Mouse (Mus musculus): ENCODE measurements around the gene Irf6. TPM values are rescaled to one million over a fixed set of nuclear protein-coding genes. Genes with fewer than 3 reads are reported as not detected.

Gene Irf6
- polyA plus RNA-seq, 1 experiment from 2014 or later, result 1.4 TPM

DNA sequence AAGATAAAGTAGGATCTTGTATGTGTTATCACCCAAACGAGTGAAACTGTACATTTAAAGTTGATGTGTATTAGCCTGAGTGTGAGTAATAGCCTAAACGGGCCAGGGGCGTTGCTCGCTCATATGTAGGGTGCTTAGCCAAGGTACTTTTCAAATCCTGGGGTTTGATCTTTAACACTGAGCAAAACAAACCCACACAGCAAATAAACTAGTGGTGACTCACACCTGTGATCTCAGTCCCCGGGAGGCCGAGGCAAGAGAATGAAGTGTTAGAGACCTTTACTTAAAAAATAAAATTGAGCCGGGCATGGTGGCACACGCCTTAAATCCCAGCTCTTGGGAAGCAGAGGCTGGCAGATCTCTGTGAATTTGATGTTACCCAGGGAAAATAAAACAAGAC, 22.1 kb upstream of the Irf6 start:
- H3K9me3 ChIP-seq (ENCODE audit: control insufficient read depth, low read length), result no peaks in the 10 kb centered on the region
- ATAC-seq, result peak; percentile 22
- peak overlapping the region; percentile 61 for H3K9ac ChIP-seq (replicated peaks; ENCODE audit: low read depth, low read length)
- H3K4me1 ChIP-seq (replicated peaks; ENCODE audit: control insufficient read depth, insufficient read depth, low read length), result peaks cover 9% of the 10 kb centered on the region
- H3K4me3 ChIP-seq (replicated peaks; ENCODE audit: low read length), result no peak overlapping the region; the same call in 1 of the 2 replicates
- H3K36me3 ChIP-seq (ENCODE audit: control insufficient read depth, insufficient read depth), result peaks cover 6% of the 10 kb centered on the region; the same call in 1 of the 2 replicates
- peak overlapping the region; percentile 76 for H3K27ac ChIP-seq (ENCODE audit: low read length)
- H3K27me3 ChIP-seq (replicated peaks; ENCODE audit: control insufficient read depth, insufficient read depth, low read length), result no peaks in the 10 kb centered on the region
- peak overlapping the region; percentile 65 for H3K4me2 ChIP-seq (ENCODE audit: low read length)
- 88% methylated on average over 8 of the region's 8 CpGs for whole genome bisulfite sequencing

DNA sequence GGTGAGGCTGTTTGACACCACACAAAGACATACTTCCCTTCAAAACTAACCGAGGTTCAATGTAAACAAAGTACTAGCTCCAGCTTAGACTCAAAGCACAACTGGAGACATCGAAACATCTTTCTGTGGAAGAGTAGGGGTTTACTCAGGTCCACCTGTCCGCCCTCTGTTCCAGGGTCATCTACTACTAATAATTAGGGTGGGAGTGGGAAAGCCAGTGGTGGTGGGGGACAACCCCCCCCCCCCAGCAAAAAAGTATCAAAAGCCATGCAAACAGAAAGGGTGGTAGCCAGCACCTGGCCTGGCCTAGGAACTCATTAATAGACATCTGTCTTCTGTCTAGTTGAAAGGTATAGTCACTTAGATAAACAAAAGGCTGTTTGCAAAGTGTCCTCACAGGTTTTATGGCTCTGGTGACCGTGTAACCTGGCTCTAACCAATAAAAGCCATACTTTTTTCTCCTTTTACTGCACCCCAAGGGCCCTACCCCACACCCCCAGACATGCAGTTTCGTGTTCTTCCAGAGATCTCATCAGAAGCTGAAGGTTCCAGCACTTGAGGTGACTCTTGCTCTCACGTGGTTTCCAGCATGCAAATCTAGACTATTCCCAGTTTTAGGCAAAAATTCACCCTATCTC, 21.5 kb upstream of the Irf6 start:
- H3K4me2 ChIP-seq (ENCODE audit: low read length), result no peak overlapping the region
- 89% methylated on average over 6 of the region's 6 CpGs for WGBS

DNA sequence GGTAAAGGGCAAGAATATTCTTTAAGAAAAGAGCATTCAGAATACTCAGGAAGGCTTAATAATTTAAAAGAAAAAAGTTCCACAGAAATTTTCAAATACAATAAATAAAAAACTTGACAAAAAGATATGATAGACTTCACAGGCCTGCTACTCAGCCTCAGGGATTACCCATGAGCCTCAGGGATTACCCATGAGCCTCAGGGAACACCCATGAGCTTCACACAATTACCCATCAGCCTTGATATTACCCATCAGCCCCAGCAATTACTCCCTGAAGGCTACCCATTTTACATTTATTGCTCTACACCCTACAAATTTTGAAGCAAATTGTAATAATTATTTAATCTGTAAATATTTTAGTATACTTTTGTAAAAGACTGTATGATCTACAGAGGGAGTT, 20.5 kb upstream of the Irf6 start:
- H3K4me2 ChIP-seq (ENCODE audit: low read length), result no peak overlapping the region
- H3K4me3 ChIP-seq (replicated peaks; ENCODE audit: low read length), result no peak overlapping the region
- H3K9me3 ChIP-seq (ENCODE audit: control insufficient read depth, low read length), result no peaks in the 10 kb centered on the region
- 0 out of 2 replicates have a peak, but pooled peaks cover 3% of the 10 kb centered on the region for H3K36me3 ChIP-seq (ENCODE audit: control insufficient read depth, insufficient read depth)
- no peaks in the 10 kb centered on the region for H3K27me3 ChIP-seq (replicated peaks; ENCODE audit: control insufficient read depth, insufficient read depth, low read length)
- no peak overlapping the region for H3K27ac ChIP-seq (ENCODE audit: low read length)
- no peak overlapping the region for H3K9ac ChIP-seq (replicated peaks; ENCODE audit: low read depth, low read length)
- H3K4me1 ChIP-seq (replicated peaks; ENCODE audit: control insufficient read depth, insufficient read depth, low read length), result peaks cover 9% of the 10 kb centered on the region
- no peak for ATAC-seq

More for the DNA sequence above, 21.5 kb upstream of the Irf6 start:
- H3K4me1 ChIP-seq (replicated peaks; ENCODE audit: control insufficient read depth, insufficient read depth, low read length), result peaks cover 9% of the 10 kb centered on the region
- no peak overlapping the region for H3K27ac ChIP-seq (ENCODE audit: low read length)
- no peaks in the 10 kb centered on the region for H3K9me3 ChIP-seq (ENCODE audit: control insufficient read depth, low read length)
- H3K27me3 ChIP-seq (replicated peaks; ENCODE audit: control insufficient read depth, insufficient read depth, low read length), result no peaks in the 10 kb centered on the region
- H3K9ac ChIP-seq (replicated peaks; ENCODE audit: low read depth, low read length), result no peak overlapping the region
- ATAC-seq, result no peak
- H3K4me3 ChIP-seq (replicated peaks; ENCODE audit: low read length), result no peak overlapping the region
- peaks cover 6% of the 10 kb centered on the region; the same call in 1 of the 2 replicates for H3K36me3 ChIP-seq (ENCODE audit: control insufficient read depth, insufficient read depth)

DNA sequence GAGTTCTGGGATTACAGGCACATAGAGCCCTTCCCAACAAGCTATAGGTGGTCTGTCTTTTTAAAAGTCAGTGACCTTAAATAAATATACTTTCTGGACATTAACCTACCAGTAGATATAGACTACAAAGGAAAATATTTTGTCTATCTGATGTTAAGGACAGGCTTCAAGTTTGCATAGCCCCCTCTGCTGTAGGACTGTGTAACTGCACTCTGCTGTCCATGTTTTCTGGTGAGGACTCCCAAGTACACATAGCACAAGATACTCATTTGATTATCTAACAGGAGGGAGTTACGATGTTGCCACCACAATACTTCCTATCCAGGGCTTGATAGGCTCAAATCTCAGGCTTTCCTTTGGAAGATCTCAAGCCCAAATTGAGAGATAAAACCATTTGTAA, 19.2 kb upstream of the Irf6 start:
- no peaks in the 10 kb centered on the region for H3K9me3 ChIP-seq (ENCODE audit: control insufficient read depth, low read length)
- no peaks in the 10 kb centered on the region for H3K36me3 ChIP-seq (ENCODE audit: control insufficient read depth, insufficient read depth)
- H3K4me1 ChIP-seq (replicated peaks; ENCODE audit: control insufficient read depth, insufficient read depth, low read length), result peaks cover 8% of the 10 kb centered on the region
- no peak overlapping the region for H3K4me3 ChIP-seq (replicated peaks; ENCODE audit: low read length)
- H3K9ac ChIP-seq (replicated peaks; ENCODE audit: low read depth, low read length), result no peak overlapping the region
- ATAC-seq, result no peak
- H3K4me2 ChIP-seq (ENCODE audit: low read length), result no peak overlapping the region
- WGBS, result 87% methylated on average over 1 of the region's 1 CpGs
- no peaks in the 10 kb centered on the region for H3K27me3 ChIP-seq (replicated peaks; ENCODE audit: control insufficient read depth, insufficient read depth, low read length)
- no peak overlapping the region for H3K27ac ChIP-seq (ENCODE audit: low read length)

DNA sequence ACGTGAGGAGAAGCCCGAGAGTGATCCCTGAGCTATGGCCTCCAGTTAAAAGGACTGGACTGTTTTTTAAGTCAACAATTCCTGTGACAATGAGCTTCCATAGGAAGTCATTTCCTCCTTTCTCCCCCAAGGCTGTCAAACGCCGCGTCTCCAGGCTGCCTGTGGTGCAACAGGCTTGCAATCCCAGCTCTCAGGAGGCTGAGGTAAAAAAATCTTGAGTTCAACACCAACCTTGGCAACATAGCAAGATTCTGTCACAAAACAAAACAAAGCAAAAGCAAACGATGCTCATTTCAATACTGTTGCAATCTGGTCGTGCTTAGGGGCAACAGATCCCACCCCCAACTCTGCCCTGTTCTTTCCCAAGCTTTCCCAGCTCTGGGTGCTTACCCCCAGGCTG, 14.8 kb upstream of the Irf6 start:
- Histone ChIP-seq H3K27me3 (replicated peaks; ENCODE audit: control insufficient read depth, insufficient read depth, low read length) (no peaks in the 10 kb centered on the region), H3K36me3 (ENCODE audit: control insufficient read depth, insufficient read depth) (no peaks in the 10 kb centered on the region), H3K4me2 (ENCODE audit: low read length) (no peak overlapping the region), H3K27ac (ENCODE audit: low read length) (no peak overlapping the region), H3K4me3 (replicated peaks; ENCODE audit: low read length) (no peak overlapping the region), H3K9me3 (ENCODE audit: control insufficient read depth, low read length) (no peaks in the 10 kb centered on the region), H3K9ac (replicated peaks; ENCODE audit: low read depth, low read length) (no peak overlapping the region), H3K4me1 (replicated peaks; ENCODE audit: control insufficient read depth, insufficient read depth, low read length) (no peaks in the 10 kb centered on the region)
- no peak for ATAC-seq
- WGBS, result 45% methylated on average over 7 of the region's 7 CpGs

DNA sequence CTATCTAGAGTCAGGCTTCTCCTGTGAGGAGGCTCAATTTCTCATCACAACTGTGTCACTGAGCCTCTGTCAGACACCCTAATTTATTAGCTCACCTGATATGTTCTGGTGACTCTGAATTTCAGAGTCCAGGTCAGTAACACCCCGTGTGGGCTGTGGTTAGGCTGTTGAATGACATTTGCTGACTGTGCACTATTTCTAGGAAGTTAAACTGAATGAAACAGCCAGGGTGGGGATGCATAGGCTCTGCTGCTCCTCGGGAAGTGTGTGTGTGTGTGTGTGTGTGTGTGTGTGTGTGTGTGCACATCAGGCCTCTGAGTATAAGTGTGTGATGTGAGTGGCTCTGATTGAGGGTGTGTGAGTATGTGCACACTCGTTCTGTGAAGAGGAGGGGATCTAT, 14.2 kb upstream of the Irf6 start:
- no peaks in the 10 kb centered on the region for H3K9me3 ChIP-seq (ENCODE audit: control insufficient read depth, low read length)
- no peaks in the 10 kb centered on the region for H3K27me3 ChIP-seq (replicated peaks; ENCODE audit: control insufficient read depth, insufficient read depth, low read length)
- ATAC-seq, result no peak
- no peaks in the 10 kb centered on the region for H3K4me1 ChIP-seq (replicated peaks; ENCODE audit: control insufficient read depth, insufficient read depth, low read length)
- no peak overlapping the region for H3K4me2 ChIP-seq (ENCODE audit: low read length)
- H3K27ac ChIP-seq (ENCODE audit: low read length), result no peak overlapping the region
- H3K9ac ChIP-seq (replicated peaks; ENCODE audit: low read depth, low read length), result no peak overlapping the region
- no peaks in the 10 kb centered on the region for H3K36me3 ChIP-seq (ENCODE audit: control insufficient read depth, insufficient read depth)
- no peak overlapping the region for H3K4me3 ChIP-seq (replicated peaks; ENCODE audit: low read length)
- 47% methylated on average over 3 of the region's 3 CpGs for WGBS

DNA sequence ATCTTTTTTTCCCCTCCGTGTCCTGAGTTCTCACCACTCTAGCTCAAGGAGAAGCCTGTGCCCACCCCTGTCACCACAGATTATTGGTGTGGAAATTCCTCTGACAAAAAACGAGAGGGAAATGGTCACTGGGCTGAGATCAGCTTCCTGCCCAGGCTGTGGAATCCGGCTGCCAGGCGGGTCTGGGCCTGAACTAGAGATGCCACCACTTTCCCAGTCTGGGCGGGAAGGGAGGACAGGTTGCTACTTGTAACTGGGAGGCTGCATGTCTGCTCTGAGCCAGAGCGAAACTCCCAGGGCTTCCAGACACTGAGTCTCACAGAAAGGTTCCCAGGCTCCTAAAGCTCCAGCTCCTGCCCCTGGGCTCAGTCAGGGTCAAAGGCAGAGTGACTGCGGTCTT, 11.8 kb upstream of the Irf6 start:
- H3K9me3 ChIP-seq (ENCODE audit: control insufficient read depth, low read length), result no peaks in the 10 kb centered on the region
- ATAC-seq, result no peak
- no peaks in the 10 kb centered on the region for H3K4me1 ChIP-seq (replicated peaks; ENCODE audit: control insufficient read depth, insufficient read depth, low read length)
- 78% methylated on average over 7 of the region's 7 CpGs for WGBS
- H3K4me3 ChIP-seq (replicated peaks; ENCODE audit: low read length), result no peak overlapping the region
- H3K4me2 ChIP-seq (ENCODE audit: low read length), result no peak overlapping the region
- H3K27ac ChIP-seq (ENCODE audit: low read length), result no peak overlapping the region
- no peaks in the 10 kb centered on the region for H3K36me3 ChIP-seq (ENCODE audit: control insufficient read depth, insufficient read depth)
- H3K27me3 ChIP-seq (replicated peaks; ENCODE audit: control insufficient read depth, insufficient read depth, low read length), result no peaks in the 10 kb centered on the region
- H3K9ac ChIP-seq (replicated peaks; ENCODE audit: low read depth, low read length), result no peak overlapping the region

DNA sequence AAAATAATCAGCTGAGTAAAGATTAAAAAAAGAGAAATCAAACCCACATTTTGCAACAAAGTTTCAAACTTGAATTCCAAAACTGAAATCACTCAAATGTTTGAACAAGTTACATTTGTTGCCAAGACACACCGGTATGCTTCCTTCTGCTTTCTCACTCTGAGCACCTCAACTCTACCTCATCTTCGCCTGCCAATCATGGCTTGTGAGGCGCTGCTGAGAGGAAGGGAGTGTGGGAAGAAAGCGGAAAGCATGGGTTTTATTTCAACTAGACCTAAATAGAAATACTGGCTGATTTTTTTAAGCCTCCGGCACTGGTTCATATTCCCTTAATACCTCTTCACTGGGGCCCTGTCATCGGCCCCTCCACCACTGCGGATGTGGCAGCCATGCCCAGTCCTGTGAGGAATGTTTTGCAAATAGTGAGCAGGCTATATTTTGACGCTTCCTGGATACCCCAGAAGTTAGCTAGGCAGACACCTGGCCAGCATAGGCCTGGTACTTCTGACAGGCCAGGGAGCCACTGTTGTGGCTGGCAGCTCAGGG, 10.3 kb upstream of the Irf6 start:
- 86% methylated on average over 8 of the region's 8 CpGs for WGBS

DNA sequence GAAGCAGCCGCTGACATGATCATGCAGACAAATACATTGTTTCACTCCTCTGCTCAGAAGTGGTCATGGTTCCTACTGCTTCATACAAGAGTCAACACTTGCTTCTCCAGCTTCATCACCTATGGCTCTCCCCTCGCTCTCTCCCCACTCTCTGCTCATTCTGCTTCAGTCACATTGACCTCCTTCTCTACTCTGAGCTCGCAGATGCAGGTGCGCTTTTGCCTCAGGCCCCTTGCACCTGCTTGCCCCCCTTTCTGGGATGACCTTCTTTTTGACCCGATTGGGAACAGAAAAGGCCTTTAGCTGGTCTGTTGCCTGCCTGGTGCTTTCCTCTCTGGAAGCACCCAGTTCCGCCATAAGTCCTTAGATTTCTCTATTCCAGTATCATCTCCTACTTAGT, 8.4 kb upstream of the Irf6 start:
- no peak for ATAC-seq
- Histone ChIP-seq H3K9ac (replicated peaks; ENCODE audit: low read depth, low read length) (no peak overlapping the region), H3K4me2 (ENCODE audit: low read length) (no peak overlapping the region), H3K27ac (ENCODE audit: low read length) (no peak overlapping the region), H3K4me1 (replicated peaks; ENCODE audit: control insufficient read depth, insufficient read depth, low read length) (no peaks in the 10 kb centered on the region), H3K9me3 (ENCODE audit: control insufficient read depth, low read length) (no peaks in the 10 kb centered on the region), H3K27me3 (replicated peaks; ENCODE audit: control insufficient read depth, insufficient read depth, low read length) (no peaks in the 10 kb centered on the region), H3K36me3 (ENCODE audit: control insufficient read depth, insufficient read depth) (no peaks in the 10 kb centered on the region), H3K4me3 (replicated peaks; ENCODE audit: low read length) (no peak overlapping the region)
- WGBS, result 94% methylated on average over 6 of the region's 6 CpGs

More for the DNA sequence above, 10.3 kb upstream of the Irf6 start:
- no peaks in the 10 kb centered on the region for H3K36me3 ChIP-seq (ENCODE audit: control insufficient read depth, insufficient read depth)
- H3K4me1 ChIP-seq (replicated peaks; ENCODE audit: control insufficient read depth, insufficient read depth, low read length), result no peaks in the 10 kb centered on the region
- H3K9me3 ChIP-seq (ENCODE audit: control insufficient read depth, low read length), result no peaks in the 10 kb centered on the region
- H3K27ac ChIP-seq (ENCODE audit: low read length), result no peak overlapping the region
- no peak overlapping the region for H3K4me2 ChIP-seq (ENCODE audit: low read length)
- H3K9ac ChIP-seq (replicated peaks; ENCODE audit: low read depth, low read length), result no peak overlapping the region
- no peaks in the 10 kb centered on the region for H3K27me3 ChIP-seq (replicated peaks; ENCODE audit: control insufficient read depth, insufficient read depth, low read length)
- no peak overlapping the region for H3K4me3 ChIP-seq (replicated peaks; ENCODE audit: low read length)
- no peak for ATAC-seq

DNA sequence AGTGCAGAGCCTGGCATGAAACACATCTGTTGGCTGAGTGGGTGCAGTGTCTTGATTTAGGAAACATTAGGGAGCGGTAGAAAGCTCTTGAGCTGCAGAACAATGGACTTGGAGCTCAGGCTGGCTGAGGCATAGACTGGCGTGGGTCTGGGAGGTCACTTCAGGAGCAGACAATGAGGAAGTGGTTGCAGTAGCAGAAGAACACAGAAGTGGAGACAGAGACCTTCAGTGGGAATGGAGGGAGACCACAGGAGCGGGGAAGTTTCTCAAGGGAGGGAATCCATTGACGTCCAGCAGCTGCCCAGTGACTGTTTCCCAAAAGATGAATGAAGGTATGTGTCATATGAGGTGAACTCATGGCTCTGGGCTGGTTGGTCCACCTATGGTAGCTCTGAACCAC, 7.8 kb upstream of the Irf6 start:
- H3K9ac ChIP-seq (replicated peaks; ENCODE audit: low read depth, low read length), result no peak overlapping the region
- no peak overlapping the region for H3K27ac ChIP-seq (ENCODE audit: low read length)
- no peaks in the 10 kb centered on the region for H3K36me3 ChIP-seq (ENCODE audit: control insufficient read depth, insufficient read depth)
- ATAC-seq, result no peak
- H3K4me1 ChIP-seq (replicated peaks; ENCODE audit: control insufficient read depth, insufficient read depth, low read length), result no peaks in the 10 kb centered on the region
- H3K4me2 ChIP-seq (ENCODE audit: low read length), result no peak overlapping the region
- 80% methylated on average over 4 of the region's 4 CpGs for WGBS
- H3K9me3 ChIP-seq (ENCODE audit: control insufficient read depth, low read length), result no peaks in the 10 kb centered on the region
- H3K4me3 ChIP-seq (replicated peaks; ENCODE audit: low read length), result no peak overlapping the region
- no peaks in the 10 kb centered on the region for H3K27me3 ChIP-seq (replicated peaks; ENCODE audit: control insufficient read depth, insufficient read depth, low read length)

All from forebrain, embryonic 16.5 days (tissue).